8 mouse cellular contexts compared by ENCODE assay signal in the genomic region with DNA sequence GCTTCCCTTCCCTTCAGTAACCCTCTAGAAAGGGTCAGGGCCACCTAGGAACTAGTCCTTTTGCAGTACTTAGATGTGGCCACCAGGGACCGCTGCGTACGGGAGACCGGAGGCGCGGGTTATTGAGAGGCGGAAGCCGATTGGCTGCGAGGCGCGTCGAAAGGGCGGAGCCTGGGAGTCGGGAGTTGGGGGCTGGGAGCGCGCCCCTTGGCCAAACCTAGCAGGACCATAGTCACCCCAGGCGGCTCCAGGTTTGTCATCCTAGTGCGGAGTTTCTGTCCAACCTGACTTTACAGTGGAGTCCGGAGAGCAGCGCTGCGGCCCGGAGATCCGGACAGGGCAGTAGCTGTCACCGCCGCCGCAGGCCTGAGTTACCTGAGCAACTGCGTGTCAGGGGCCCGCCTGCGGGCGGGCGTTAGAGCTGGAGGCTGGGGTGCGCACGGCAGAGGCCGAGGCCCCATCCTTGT. TPM values are rescaled to one million over a fixed set of nuclear protein-coding genes. Genes with fewer than 3 reads are reported as not detected.
A peak's percentile ranks its signal among the peaks of the same experiment; 100 is the strongest.
DNase-seq lines count a peak whose midpoint lies in the region; ATAC-seq and TF ChIP-seq lines count a peak whose summit lies in the region.

No protein-coding gene starts in this region.

- H3K27ac ChIP-seq in lung, embryonic 15.5 days = peak overlapping the region; percentile 57
- H3K27ac ChIP-seq in olfactory bulb, adult 2 months (ENCODE audit: insufficient read depth, low read depth, low read length) = peak overlapping the region; percentile 14; the same call in 1 of the 2 replicates

- H3K4me2 ChIP-seq in lung, embryonic 15.5 days = peak overlapping the region; percentile 84

- peaks cover 14% of the 10 kb centered on the region; the same call in 1 of the 2 replicates for H3K4me1 ChIP-seq in lung, embryonic 15.5 days
- no peaks in the 10 kb centered on the region; the same call in 1 of the 2 replicates for H3K4me1 ChIP-seq in olfactory bulb, adult 2 months (ENCODE audit: control insufficient read depth, insufficient read depth, low read length)

- peak overlapping the region; percentile 72 for H3K4me3 ChIP-seq in lung, embryonic 15.5 days
- peak overlapping the region; percentile 90 for H3K4me3 ChIP-seq in olfactory bulb, adult 2 months (ENCODE audit: insufficient read depth, low read depth, low read length)

- peak; percentile 89 for ATAC-seq in hematopoietic stem cell, adult 5-6 weeks (replicated peaks in 1 of 2; ENCODE audit: insufficient read depth in 1 of 2, low FRiP score in 2 of 2, low TSS enrichment in 1 of 2, low read depth in 1 of 2, poor library complexity in 2 of 2, severe bottlenecking in 2 of 2)
- peak; percentile 92 for ATAC-seq in lung, embryonic 15.5 days (ENCODE audit: borderline replicate concordance, extremely low read depth, low FRiP score, low TSS enrichment)

- peak; percentile 55 for TF ChIP-seq CTCF in olfactory bulb, adult 2 months (IDR thresholded peaks at IDR 0.05; ENCODE audit: insufficient read depth, low read depth, low read length)

- H3K9me3 ChIP-seq in lung, embryonic 15.5 days = no peaks in the 10 kb centered on the region

- TF ChIP-seq POLR2A in olfactory bulb, adult 2 months (IDR thresholded peaks at IDR 0.05; ENCODE audit: insufficient read depth, low read depth, low read length) = peak; percentile 42; the same call in 1 of the 2 replicates

- under 1% methylated on average over 34 of the region's 34 CpGs for WGBS in lung, embryonic 15.5 days
- WGBS in olfactory bulb, adult 2 months = under 1% methylated on average over 34 of the region's 34 CpGs

- H3K9ac ChIP-seq in lung, embryonic 15.5 days = peak overlapping the region; percentile 67

- H3K27me3 ChIP-seq in lung, embryonic 15.5 days = no peaks in the 10 kb centered on the region

- no peaks in the 10 kb centered on the region for H3K36me3 ChIP-seq in lung, embryonic 15.5 days

- peak; percentile 96 for DNase-seq in MN1 (ENCODE audit: low spot score)
- DNase-seq in cerebellum, adult 8-10 months = peak; percentile 97
- peak; percentile 91 for DNase-seq in forelimb bud, embryonic 11.5 days (ENCODE audit: low read depth, low spot score)
- DNase-seq in layer of hippocampus, adult 9-10 months (ENCODE audit: low spot score) = peak; percentile 92
- DNase-seq in thymus, adult 18-20 months = peak; percentile 90 to 95

RNA-seq across cellular contexts. Expression of a gene that starts 0.5 kb away (rescaled TPM):
- 31.1 and 38.0 TPM in 2 replicates for total RNA-seq in hematopoietic stem cell, adult 5-6 weeks (2017)
- polyA plus RNA-seq in lung, embryonic 15.5 days (2015; fragmentation: Nextera tagmentation; extraction: Ambion mirVana) = 16.7 and 20.1 TPM in 2 replicates
- polyA plus RNA-seq in olfactory bulb, adult 2 months (2012; ENCODE audit: insufficient read depth, insufficient read length, low replicate concordance, missing spikeins) = not detected in 2 replicates

RNA-seq across cellular contexts. Expression of a gene that starts 11.3 kb away (rescaled TPM):
- total RNA-seq in hematopoietic stem cell, adult 5-6 weeks (2017) = 34.9 and 35.8 TPM in 2 replicates
- 72.8 and 74.5 TPM in 2 replicates for polyA plus RNA-seq in lung, embryonic 15.5 days (2015; fragmentation: Nextera tagmentation; extraction: Ambion mirVana)
- not detected in 2 replicates for polyA plus RNA-seq in olfactory bulb, adult 2 months (2012; ENCODE audit: insufficient read depth, insufficient read length, low replicate concordance, missing spikeins)

RNA-seq across cellular contexts. Expression of a gene that starts 57.1 kb away (rescaled TPM):
- 35.2 and 48.2 TPM in 2 replicates for total RNA-seq in hematopoietic stem cell, adult 5-6 weeks (2017)
- polyA plus RNA-seq in lung, embryonic 15.5 days (2015; fragmentation: Nextera tagmentation; extraction: Ambion mirVana) = 81.0 and 91.8 TPM in 2 replicates
- polyA plus RNA-seq in olfactory bulb, adult 2 months (2012; ENCODE audit: insufficient read depth, insufficient read length, low replicate concordance, missing spikeins) = not detected in 2 replicates

RNA-seq across cellular contexts. Expression of a gene that starts 57.2 kb away (rescaled TPM):
- 55.3 and 58.8 TPM in 2 replicates for total RNA-seq in hematopoietic stem cell, adult 5-6 weeks (2017)
- polyA plus RNA-seq in lung, embryonic 15.5 days (2015; fragmentation: Nextera tagmentation; extraction: Ambion mirVana) = 33.8 and 35.3 TPM in 2 replicates
- polyA plus RNA-seq in olfactory bulb, adult 2 months (2012; ENCODE audit: insufficient read depth, insufficient read length, low replicate concordance, missing spikeins) = not detected in 2 replicates

Comparison
In these comparisons a context has a peak if more than half of its experiments do, and no peak if none do; other contexts are left out.
1. Peak in every context shown above with its lines: DNase-seq, ATAC-seq, H3K4me3 ChIP-seq and H3K27ac ChIP-seq.
2. RNA of a gene that starts 11.3 kb away (polyA plus RNA-seq): 72.8 to 74.5 TPM in lung, embryonic 15.5 days; not detected in olfactory bulb, adult 2 months; every median in the first group is over 10 times any median in the second.
3. RNA of a gene that starts 57.1 kb away (polyA plus RNA-seq): 81.0 to 91.8 TPM in lung, embryonic 15.5 days; not detected in olfactory bulb, adult 2 months; every median in the first group is over 10 times any median in the second.